Mouse (Mus musculus) megakaryocyte progenitor cell, adult 5-6 weeks (primary cell): Measurements from ENCODE around the gene Fam171a1. TPM values are rescaled to one million over a fixed set of nuclear protein-coding genes. Genes with fewer than 3 reads are reported as not detected.
"Not testable (repeated sequence)": the region's sequence is repeated elsewhere in the genome, so short reads cannot be mapped to it uniquely, and the experiment has no call there.

ENCODE experiments used
- ATAC-seq: replicated peaks from 2 replicates; pipeline ENCODE4 v1.8.0; 2016; ENCODE audit warnings: mild to moderate bottlenecking, moderate TSS enrichment, inconsistent platforms; ENCODE audit not compliant: poor library complexity
- total RNA-seq, 2 experiments: library from RNA; stranded (forward) in 1 of 2; stranded (reverse) in 1 of 2; fragments of 157-497, 149-512 nt in 1 of 2; fragments of 200-1000 nt in 1 of 2; gene quantifications; 2 replicates each; pipeline versions ENCODE4 v1.2.3 to v1.2.4; 2015 to 2017

Fam171a1 gene
- total RNA-seq (2015) (3.7 and 5.5 TPM in 2 replicates), total RNA-seq (2017) (2.4 and 3.2 TPM in 2 replicates)

GRCm38 (mm10) chr2:3113866-3114265 lies at the start of gene Fam171a1:
Fam171a1 (plus strand) TSS chr2:3114224.
- no peak for ATAC-seq

DNA sequence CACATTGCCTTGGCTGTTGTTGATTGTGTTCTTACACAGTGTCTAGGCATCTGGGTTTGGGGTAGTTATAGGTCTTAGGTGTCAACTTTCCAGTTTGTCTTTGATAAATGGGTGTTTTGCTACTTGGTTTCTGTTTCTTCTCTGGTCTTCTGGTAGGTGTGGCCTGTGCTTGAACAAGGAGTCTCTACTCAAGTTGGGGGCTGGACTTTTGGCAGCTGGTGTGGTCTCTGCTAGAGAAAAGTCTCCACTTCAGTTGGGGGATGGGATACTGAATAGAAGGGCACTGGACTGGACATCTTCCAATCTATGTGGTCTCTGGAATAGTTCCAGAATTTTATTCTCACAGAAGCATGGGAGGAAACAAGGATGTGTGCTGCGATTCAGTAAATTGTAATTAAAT lies 44.9 kb upstream of the Fam171a1 start:
- no peak for ATAC-seq

- ATAC-seq, result not testable (repeated sequence)
Measured at GRCm38 (mm10) chr2:3088361-3088760, 25.7 kb upstream of the Fam171a1 start.

DNA sequence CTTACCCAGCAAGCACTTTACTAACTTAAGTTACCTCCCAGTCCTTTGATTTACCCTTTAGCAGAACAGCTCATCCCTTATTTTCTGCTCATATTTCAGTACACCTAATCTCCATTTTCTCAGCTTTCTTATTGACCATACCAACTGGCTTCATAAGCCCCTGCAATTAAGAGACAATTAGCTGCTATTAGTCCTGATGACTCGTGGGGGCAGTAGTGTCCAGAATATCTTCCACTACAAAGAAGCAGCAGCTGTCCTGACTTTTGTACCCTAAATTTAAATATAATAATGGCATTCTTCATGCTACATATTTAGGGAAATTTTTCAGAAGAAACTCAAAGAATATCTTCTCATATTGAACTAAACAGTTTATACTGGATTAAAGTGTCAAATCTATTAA lies 24.8 kb upstream of the Fam171a1 start:
- peak; percentile 76 for ATAC-seq

DNA sequence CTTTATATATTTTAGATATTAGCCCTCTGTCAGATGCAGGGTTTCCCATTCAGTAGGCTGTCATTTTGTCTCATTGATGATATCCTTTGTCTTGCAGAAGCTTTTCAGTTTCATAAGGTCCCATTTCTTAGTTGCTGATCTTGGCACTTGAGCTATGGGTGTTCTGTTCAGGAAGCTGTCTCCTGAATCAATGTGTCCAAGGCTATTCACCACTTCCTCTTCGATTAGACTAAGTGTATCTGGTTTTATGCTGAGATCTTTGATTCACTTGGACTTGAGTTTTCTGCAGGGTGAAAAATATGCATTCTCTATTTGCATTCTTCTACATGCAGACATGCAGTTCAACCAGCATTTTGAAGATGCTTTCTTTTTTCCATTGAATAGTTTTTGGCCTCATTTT lies 17.9 kb upstream of the Fam171a1 start:
- ATAC-seq, result no peak

DNA sequence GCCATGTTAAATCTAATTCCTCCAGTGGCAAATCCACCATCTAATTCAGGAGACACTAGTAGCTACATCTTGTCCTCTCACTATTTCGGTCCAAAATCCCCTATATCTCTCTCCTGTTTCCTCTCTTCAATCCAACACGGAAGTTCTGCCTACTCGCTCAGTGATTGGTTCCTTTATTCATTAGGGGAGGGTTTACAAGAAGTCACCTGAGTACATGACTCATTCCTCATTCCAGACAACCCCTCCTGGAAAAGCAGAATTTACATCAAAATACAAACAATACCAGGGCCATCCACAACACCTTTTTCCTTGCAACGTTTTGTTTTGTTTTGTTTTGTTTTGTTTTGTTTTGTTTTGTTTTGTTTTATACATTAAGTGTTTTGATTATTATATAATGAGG lies 14.1 kb upstream of the Fam171a1 start:
- ATAC-seq, result no peak

DNA sequence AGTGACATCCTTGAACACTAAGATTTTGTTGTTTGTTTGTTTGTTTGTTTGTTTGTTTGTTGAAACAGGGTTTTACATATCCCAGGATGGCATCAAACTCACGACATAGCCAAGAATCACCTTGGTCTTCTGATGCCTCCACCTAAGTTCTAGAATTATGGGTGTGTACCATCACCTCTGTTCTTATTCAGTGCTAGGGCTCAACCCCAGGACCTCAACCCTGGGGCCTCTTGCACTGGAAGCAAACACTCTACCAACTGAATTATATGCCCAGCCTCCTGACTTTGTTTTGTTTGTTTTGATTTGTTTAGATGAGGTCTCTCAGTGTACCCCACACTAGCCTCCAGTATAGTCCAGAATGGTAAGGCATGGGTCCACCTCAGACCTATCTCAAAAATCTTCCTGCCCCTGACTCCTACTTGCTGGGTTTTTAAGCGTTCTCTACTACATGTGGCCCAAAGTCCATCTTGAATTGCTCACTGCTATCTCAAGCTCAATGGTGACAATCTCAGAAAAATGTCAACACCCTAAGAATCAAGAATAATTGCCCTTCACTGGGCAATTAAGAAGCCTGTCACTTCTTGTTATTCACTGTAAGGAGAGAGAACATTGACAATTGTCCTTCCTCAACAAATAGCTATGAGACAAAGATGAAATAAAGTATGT lies 12.6 kb upstream of the Fam171a1 start:
- ATAC-seq, result no peak

GRCm38 (mm10) chr2:3102360-3102759 lies 11.7 kb upstream of the Fam171a1 start:
- peak; percentile 93 for ATAC-seq

- ATAC-seq, result no peak
Measured at GRCm38 (mm10) chr2:3107471-3107870, 6.6 kb upstream of the Fam171a1 start.

GRCm38 (mm10) chr2:3108431-3108830 lies 5.6 kb upstream of the Fam171a1 start:
- ATAC-seq, result no peak

- no peak for ATAC-seq
Measured at GRCm38 (mm10) chr2:3108834-3109233, 5.2 kb upstream of the Fam171a1 start.

GRCm38 (mm10) chr2:3117855-3118202 lies 3.8 kb downstream of the Fam171a1 start:
- peak; percentile 43 for ATAC-seq

DNA sequence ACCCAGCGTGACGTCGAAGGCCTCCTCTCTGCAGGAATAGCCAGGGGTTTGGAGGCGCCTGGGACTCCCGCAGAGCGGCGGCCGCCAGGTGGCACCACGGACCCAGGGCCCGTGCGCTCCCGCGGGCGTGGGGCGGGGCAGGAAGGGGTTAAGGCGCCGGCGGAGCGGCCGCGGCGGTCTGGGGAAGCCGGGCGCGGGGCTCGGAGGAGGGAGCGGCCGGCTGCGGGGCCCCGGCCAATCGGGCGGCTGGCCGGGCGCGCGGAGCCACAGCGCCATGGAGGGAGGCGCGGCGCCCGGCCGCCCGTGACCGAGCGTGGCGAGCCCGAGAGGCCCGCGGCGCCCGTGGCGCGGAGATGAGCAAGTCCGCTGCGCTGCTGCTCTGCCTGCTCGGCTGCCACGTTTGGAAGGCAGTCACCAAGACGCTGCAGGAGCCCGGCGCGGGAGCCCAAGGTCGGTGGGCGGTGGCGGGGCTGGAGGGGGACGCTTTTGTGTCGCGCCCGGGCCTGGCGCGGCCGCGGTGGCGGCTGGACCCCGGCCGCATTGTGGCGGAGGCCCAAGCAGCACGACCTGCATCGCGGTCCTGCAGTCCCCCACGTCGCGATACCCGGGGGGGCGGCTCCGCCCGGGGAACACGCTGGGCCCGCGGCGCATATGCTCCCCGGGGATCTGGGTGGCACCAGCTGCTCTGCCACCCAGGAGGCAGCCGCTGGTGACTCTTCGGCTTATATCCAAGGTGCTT lies 4.3 kb downstream of the Fam171a1 start:
- peak; percentile 94 for ATAC-seq

GRCm38 (mm10) chr2:3118969-3119368 lies 4.9 kb downstream of the Fam171a1 start:
- ATAC-seq, result no peak

DNA sequence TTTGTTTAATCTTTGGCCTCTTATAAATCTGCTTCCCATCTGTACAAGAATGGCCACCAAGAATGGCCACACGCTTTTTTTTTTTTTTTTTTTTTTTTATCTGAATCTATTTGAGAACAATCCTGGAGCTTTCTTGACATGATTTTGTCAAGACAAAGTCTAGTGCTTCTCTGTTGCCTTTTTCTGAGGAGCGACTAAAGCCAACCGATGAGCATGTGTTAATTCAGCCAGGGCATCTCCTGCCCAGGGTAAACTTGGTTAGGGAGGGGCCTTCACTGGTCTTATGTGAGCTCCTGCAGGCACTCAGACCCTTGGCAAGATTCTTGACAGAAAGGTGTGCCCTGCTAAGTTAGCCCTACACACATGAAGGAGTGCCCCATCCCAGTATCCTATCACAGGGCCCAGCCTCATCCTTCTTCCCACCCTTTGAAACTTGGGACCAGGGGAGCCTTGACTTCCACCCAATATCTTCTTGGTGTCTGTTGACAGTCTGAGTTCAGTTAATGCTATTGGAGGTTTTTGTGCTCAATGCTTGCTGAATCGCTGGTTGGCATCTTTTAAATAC lies 5.4 kb downstream of the Fam171a1 start:
- ATAC-seq, result no peak

- no peak for ATAC-seq
Measured at GRCm38 (mm10) chr2:3122571-3122970, 8.5 kb downstream of the Fam171a1 start.

- ATAC-seq, result no peak
Measured at GRCm38 (mm10) chr2:3127256-3127883, 13.3 kb downstream of the Fam171a1 start.

- no peak for ATAC-seq
Measured at GRCm38 (mm10) chr2:3128344-3128871, 14.4 kb downstream of the Fam171a1 start.

GRCm38 (mm10) chr2:3128910-3129309 lies 14.9 kb downstream of the Fam171a1 start:
- ATAC-seq, result no peak

DNA sequence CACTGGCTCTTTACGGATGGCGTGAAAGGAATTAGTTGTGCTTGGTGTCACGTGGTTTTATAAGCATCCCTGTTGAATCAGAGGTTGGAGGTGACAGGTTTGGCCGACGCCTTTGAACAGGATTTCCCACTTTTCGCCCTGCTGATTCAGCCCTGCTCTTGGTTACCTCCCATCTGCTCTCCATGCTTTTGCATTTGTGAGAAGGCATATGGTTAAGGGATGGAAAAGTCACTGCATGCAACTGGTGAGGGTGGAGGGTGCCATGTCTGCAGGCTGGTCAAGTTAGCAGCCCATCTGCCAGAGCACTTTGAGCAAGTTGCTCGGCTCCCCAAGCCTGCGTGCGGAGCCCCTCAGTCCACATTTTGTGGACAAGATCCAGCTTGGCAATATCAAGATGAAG lies 18.4 kb downstream of the Fam171a1 start:
- no peak for ATAC-seq

DNA sequence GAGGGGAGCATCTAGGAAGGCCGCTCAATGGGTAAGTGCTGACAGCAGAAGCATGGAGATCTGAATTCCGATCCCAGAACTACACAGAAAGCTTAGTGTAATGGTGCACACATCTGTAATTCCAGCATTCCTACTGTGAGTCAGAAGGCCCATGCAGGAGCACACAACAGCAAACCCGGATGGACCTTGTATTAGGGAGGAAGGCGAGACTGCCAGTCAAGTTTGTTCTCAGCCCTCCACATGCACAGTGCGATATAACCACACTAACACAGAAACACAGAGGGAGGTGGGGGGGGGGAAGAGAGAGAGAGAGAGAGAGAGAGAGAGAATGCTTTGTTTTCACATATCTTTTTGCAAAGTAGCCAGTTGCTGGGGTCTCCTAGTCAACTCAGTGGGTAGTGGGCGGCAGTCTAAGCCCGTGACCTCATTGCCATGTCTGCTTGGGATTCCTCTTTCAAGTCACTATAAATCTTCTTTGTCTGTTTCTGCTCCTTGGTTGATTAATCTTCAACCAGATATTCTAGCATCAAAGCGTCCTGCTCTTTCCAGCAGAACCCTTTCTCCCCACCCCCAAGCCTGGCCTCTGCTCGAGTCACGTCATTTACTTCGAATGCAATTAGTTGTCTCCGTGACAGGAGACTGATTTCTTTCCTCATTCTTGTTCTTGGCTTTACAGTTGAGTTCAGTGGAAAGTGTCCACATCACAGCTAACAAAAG lies 20.7 kb downstream of the Fam171a1 start:
- no peak for ATAC-seq
